Mouse (Mus musculus) MEL (cell line): Measurements from ENCODE around the gene Ccdc138. TPM values are rescaled to one million over a fixed set of nuclear protein-coding genes. Genes with fewer than 3 reads are reported as not detected.

ENCODE experiments used
- DNase-seq: peaks from one replicate; pipeline ENCODE4 v3.0.0; 2011; ENCODE audit warnings: low read depth, low spot score
- H3K27ac ChIP-seq: 2 replicates; pipeline ENCODE4 v1.5.1; 2012; ENCODE audit warnings: low read depth, mild to moderate bottlenecking, control low read depth, low read length, moderate library complexity; ENCODE audit not compliant: control insufficient read depth
- H3K27me3 ChIP-seq, 2 experiments: fragments of 150-350 bp in 1 of 2; sonication (generic) in 1 of 2; 2 replicates each; pipeline ENCODE4 v1.6.1; 2012; ENCODE audit warnings: low read length in 2 of 2, mild to moderate bottlenecking in 2 of 2, improper control_type of control experiment in 1 of 2, moderate library complexity in 1 of 2; ENCODE audit not compliant: insufficient read depth in 2 of 2, control insufficient read depth in 1 of 2
- H3K36me3 ChIP-seq, 2 experiments: 2 replicates each; pipeline ENCODE4 v1.6.1; 2012 to 2014; ENCODE audit warnings: low read length in 2 of 2, improper control_type of control experiment in 1 of 2, inconsistent platforms in 1 of 2, mild to moderate bottlenecking in 1 of 2; ENCODE audit not compliant: insufficient read depth in 2 of 2, control insufficient read depth in 1 of 2
- H3K4me1 ChIP-seq, 2 experiments: fragments of 150-350 bp in 1 of 2; sonication (generic) in 1 of 2; 2 replicates each; pipeline ENCODE4 v1.6.1; 2012; ENCODE audit warnings: low read length in 2 of 2, improper control_type of control experiment in 1 of 2, mild to moderate bottlenecking in 1 of 2; ENCODE audit not compliant: insufficient read depth in 2 of 2, control insufficient read depth in 1 of 2
- H3K4me3 ChIP-seq, 2 experiments: fragments of 150-350 bp in 1 of 2; sonication (generic) in 1 of 2; 2 replicates each; pipeline ENCODE4 v1.5.1; 2012; ENCODE audit warnings: low read depth in 2 of 2, low read length in 2 of 2, mild to moderate bottlenecking in 2 of 2, moderate library complexity in 2 of 2, control low read depth in 1 of 2, improper control_type of control experiment in 1 of 2; ENCODE audit not compliant: control insufficient read depth in 1 of 2, insufficient read depth in 1 of 2
- H3K79me2 ChIP-seq: 2 replicates; pipeline ENCODE4 v1.6.1; 2012; ENCODE audit warnings: mild to moderate bottlenecking, low read length, moderate library complexity; ENCODE audit not compliant: control insufficient read depth, poor library complexity, insufficient read depth
- H3K9ac ChIP-seq: 2 replicates; pipeline ENCODE4 v1.6.1; 2012; ENCODE audit warnings: low read depth, mild to moderate bottlenecking, control low read depth, low read length, moderate library complexity; ENCODE audit not compliant: control insufficient read depth, poor library complexity, severe bottlenecking
- H3K9me3 ChIP-seq: fragments of 150-350 bp; sonication (generic); replicated peaks from 2 replicates; pipeline ENCODE4 v1.6.1; 2012; ENCODE audit warnings: mild to moderate bottlenecking, low read length, improper control_type of control experiment, moderate library complexity; ENCODE audit not compliant: insufficient read depth
- CHD2 ChIP-seq: IDR thresholded peaks from 2 replicates; pipeline ENCODE4 v1.6.1; 2011; ENCODE audit warnings: low read length, improper control_type of control experiment
- E2F4 ChIP-seq: IDR thresholded peaks from 2 replicates; pipeline ENCODE4 v1.6.1; 2011; ENCODE audit warnings: low read depth, low read length, improper control_type of control experiment, borderline replicate concordance
- EP300 ChIP-seq, 2 experiments: IDR thresholded peaks; 2 replicates each; pipeline ENCODE4 v1.6.1; 2011; ENCODE audit warnings: improper control_type of control experiment in 2 of 2, low read length in 2 of 2, low read depth in 1 of 2, mild to moderate bottlenecking in 1 of 2
- ETS1 ChIP-seq: IDR thresholded peaks from 2 replicates; pipeline ENCODE4 v1.6.1; 2012; ENCODE audit warnings: low read depth, mild to moderate bottlenecking, inconsistent platforms, low read length, improper control_type of control experiment, moderate library complexity
- GABPA ChIP-seq: IDR thresholded peaks from 2 replicates; pipeline ENCODE4 v1.6.1; 2012; ENCODE audit warnings: low read depth, mild to moderate bottlenecking, inconsistent platforms, low read length, improper control_type of control experiment, moderate library complexity
- HCFC1 ChIP-seq: IDR thresholded peaks from 2 replicates; pipeline ENCODE4 v1.6.1; 2012; ENCODE audit warnings: low read depth, mild to moderate bottlenecking, inconsistent platforms, low read length, improper control_type of control experiment, moderate library complexity
- JUND ChIP-seq: IDR thresholded peaks from 2 replicates; pipeline ENCODE4 v1.6.1; 2011; ENCODE audit warnings: low read depth, mild to moderate bottlenecking, improper control_type of control experiment, low read length
- MAX ChIP-seq: IDR thresholded peaks from 2 replicates; pipeline ENCODE4 v1.6.1; 2011; ENCODE audit warnings: low read length, improper control_type of control experiment
- MEF2A ChIP-seq: IDR thresholded peaks from 2 replicates; pipeline ENCODE4 v1.6.1; 2014; ENCODE audit warnings: low read depth, mild to moderate bottlenecking, inconsistent platforms, low read length, improper control_type of control experiment; ENCODE audit not compliant: poor library complexity, insufficient replicate concordance, severe bottlenecking; ENCODE audit errors: extremely low read depth
- MYB ChIP-seq: IDR thresholded peaks from 2 replicates; pipeline ENCODE4 v1.6.1; 2011; ENCODE audit warnings: mild to moderate bottlenecking, low read depth, low read length, improper control_type of control experiment
- MYC ChIP-seq: IDR thresholded peaks from 2 replicates; pipeline ENCODE4 v1.6.1; 2011; ENCODE audit warnings: low read depth, mild to moderate bottlenecking, low read length, improper control_type of control experiment, moderate library complexity
- NELFE ChIP-seq: IDR thresholded peaks from 2 replicates; pipeline ENCODE4 v1.6.1; 2011; ENCODE audit warnings: low read depth, low read length, improper control_type of control experiment
- NRF1 ChIP-seq: IDR thresholded peaks from 2 replicates; pipeline ENCODE4 v1.6.1; 2014; ENCODE audit warnings: low read depth, mild to moderate bottlenecking, inconsistent platforms, low read length, improper control_type of control experiment, moderate library complexity; ENCODE audit not compliant: poor library complexity, insufficient read depth, severe bottlenecking
- POLR2AphosphoS2 ChIP-seq: IDR thresholded peaks from 2 replicates; pipeline ENCODE4 v1.6.1; 2011; ENCODE audit warnings: low read length, improper control_type of control experiment
- RAD21 ChIP-seq: IDR thresholded peaks from 2 replicates; pipeline ENCODE4 v1.6.1; 2011; ENCODE audit warnings: mild to moderate bottlenecking, low read depth, low read length, improper control_type of control experiment
- RCOR1 ChIP-seq: IDR thresholded peaks from 2 replicates; pipeline ENCODE4 v1.6.1; 2012; ENCODE audit warnings: low read depth, mild to moderate bottlenecking, inconsistent platforms, low read length, improper control_type of control experiment
- SMC3 ChIP-seq: IDR thresholded peaks from 2 replicates; pipeline ENCODE4 v1.6.1; 2011; ENCODE audit warnings: low read depth, low read length, improper control_type of control experiment
- TAL1 ChIP-seq: IDR thresholded peaks from 2 replicates; pipeline ENCODE4 v1.6.1; 2012; ENCODE audit warnings: mild to moderate bottlenecking, inconsistent platforms, low read length, moderate library complexity, mixed read lengths
- TBP ChIP-seq: IDR thresholded peaks from 2 replicates; pipeline ENCODE4 v1.8.0; 2011; ENCODE audit warnings: low read depth, low read length, improper control_type of control experiment
- TCF12 ChIP-seq: IDR thresholded peaks from 2 replicates; pipeline ENCODE4 v1.6.1; 2014; ENCODE audit warnings: low read depth, mild to moderate bottlenecking, inconsistent platforms, low read length, improper control_type of control experiment, moderate library complexity
- UBTF ChIP-seq: IDR thresholded peaks from 2 replicates; pipeline ENCODE4 v1.6.1; 2012; ENCODE audit warnings: low read depth, mild to moderate bottlenecking, inconsistent platforms, low read length, improper control_type of control experiment, moderate library complexity, borderline replicate concordance; ENCODE audit not compliant: insufficient read depth
- USF1 ChIP-seq: IDR thresholded peaks from 2 replicates; pipeline ENCODE4 v1.6.1; 2014; ENCODE audit warnings: low read depth, mild to moderate bottlenecking, inconsistent platforms, low read length, improper control_type of control experiment, moderate library complexity
- ZC3H11A ChIP-seq: IDR thresholded peaks from 2 replicates; pipeline ENCODE4 v1.6.1; 2012; ENCODE audit warnings: low read depth, mild to moderate bottlenecking, inconsistent platforms, low read length, improper control_type of control experiment
- ZKSCAN1 ChIP-seq: IDR thresholded peaks from 2 replicates; pipeline ENCODE4 v1.6.1; 2012; ENCODE audit warnings: low read depth, mild to moderate bottlenecking, inconsistent platforms, low read length, improper control_type of control experiment, moderate library complexity
- ZMIZ1 ChIP-seq: IDR thresholded peaks from 2 replicates; pipeline ENCODE4 v1.6.1; 2012; ENCODE audit warnings: low read depth, mild to moderate bottlenecking, inconsistent platforms, low read length, improper control_type of control experiment, moderate library complexity
- polyA plus RNA-seq, 2 experiments: library from polyadenylated mRNA; stranded (reverse) in 1 of 2; unstranded in 1 of 2; fragments of >175 nt in 1 of 2; fragments of >200 nt in 1 of 2; gene quantifications; 2 replicates each; pipeline versions ENCODE4 v1.2.1 to v1.2.4; 2012; ENCODE audit warnings: low replicate concordance in 2 of 2, low read depth in 1 of 2; ENCODE audit not compliant: insufficient read length in 2 of 2, insufficient read depth in 1 of 2, missing spikeins in 1 of 2
- total RNA-seq: library from RNA; depleted of rRNA; stranded (reverse); fragments of 300-350 nt; gene quantifications from 2 replicates; pipeline ENCODE4 v1.2.3, GENCODE M21; 2012

Ccdc138 gene
- total and polyA plus RNA-seq, 3 experiments: 1.2 to 1.3 TPM; not detected in 1

- Histone ChIP-seq H3K79me2 (no peaks in the 10 kb centered on the region), H3K9me3 (no peaks in the 10 kb centered on the region), H3K4me1 (no peaks in the 10 kb centered on the region), H3K27ac (no peak overlapping the region), H3K36me3 (no peaks in the 10 kb centered on the region), H3K9ac (no peak overlapping the region), H3K27me3 (no peaks in the 10 kb centered on the region), H3K4me3 (no peak overlapping the region)
- no peak for TF ChIP-seq RAD21
- TF ChIP-seq RCOR1: no peak
- no peak for TF ChIP-seq USF1
- no peak for TF ChIP-seq TCF12
- no peak for TF ChIP-seq NELFE
- TF ChIP-seq ZMIZ1: no peak
- no peak for TF ChIP-seq MEF2A
- no peak for TF ChIP-seq MAX
- no peak for TF ChIP-seq EP300 (IDR thresholded peaks at IDR 0.05; ENCODE audit: low read depth in 1 of 2, low read length in 2 of 2)
- no peak for TF ChIP-seq MYB
- no peak for TF ChIP-seq ZC3H11A
- no peak for TF ChIP-seq TBP
- TF ChIP-seq NRF1: no peak
- no peak for TF ChIP-seq CHD2
- no peak for TF ChIP-seq JUND
- TF ChIP-seq GABPA: no peak
- no peak for DNase-seq
Measured at GRCm38 (mm10) chr10:58604779-58605178, 107.0 kb downstream of the Ccdc138 start.

- no peak for DNase-seq
- H3K79me2 ChIP-seq: no peaks in the 10 kb centered on the region
- no peak overlapping the region for H3K27ac ChIP-seq
- no peaks in the 10 kb centered on the region for H3K27me3 ChIP-seq
- no peak overlapping the region for H3K4me3 ChIP-seq
- H3K9me3 ChIP-seq: no peaks in the 10 kb centered on the region
- TF ChIP-seq MAX (no peak), RAD21 (no peak), USF1 (no peak), UBTF (no peak), ZKSCAN1 (no peak), E2F4 (no peak), ETS1 (no peak), JUND (no peak), SMC3 (no peak), TAL1 (no peak), HCFC1 (no peak), TBP (no peak), ZC3H11A (no peak), TCF12 (no peak), MEF2A (no peak), MYC (no peak), POLR2AphosphoS2 (no peak)
- TF ChIP-seq, all 39 proteins: peak for 0
- no peaks in the 10 kb centered on the region for H3K4me1 ChIP-seq
- H3K36me3 ChIP-seq: no peaks in the 10 kb centered on the region
- no peak overlapping the region for H3K9ac ChIP-seq
Measured at GRCm38 (mm10) chr10:58606356-58606755, 108.6 kb downstream of the Ccdc138 start.
